Mouse (Mus musculus) forebrain, embryonic 11.5 days (tissue): ENCODE data around the gene Ccdc57. TPM values are rescaled to one million over a fixed set of nuclear protein-coding genes. Genes with fewer than 3 reads are reported as not detected.

Experiments
- ATAC-seq: fragments of 200-750 bp; cut with Nextera tagmentation; replicated peaks from 2 replicates; pipeline ENCODE4 v1.8.0; 2017; ENCODE audit warnings: moderate TSS enrichment; ENCODE audit not compliant: low FRiP score
- DNase-seq: peaks from one replicate; pipeline ENCODE4 v3.0.0-alpha.2; 2017; ENCODE audit warnings: low spot score
- H3K27ac ChIP-seq: fragments of 300-500 bp; sonication (generic); 2 replicates; pipeline ENCODE4 v1.5.1; 2014; ENCODE audit warnings: low read depth, low read length
- H3K27me3 ChIP-seq: fragments of 300-500 bp; sonication (generic); 2 replicates; pipeline ENCODE4 v1.6.1; 2014; ENCODE audit warnings: mild to moderate bottlenecking, low read length, mixed read lengths; ENCODE audit not compliant: control insufficient read depth, insufficient read depth
- H3K36me3 ChIP-seq: fragments of 300-500 bp; sonication (generic); 2 replicates; pipeline ENCODE4 v1.6.1; 2014; ENCODE audit warnings: mild to moderate bottlenecking, low read length, moderate library complexity, mixed read lengths; ENCODE audit not compliant: control insufficient read depth, insufficient read depth
- H3K4me1 ChIP-seq: fragments of 300-500 bp; sonication (generic); replicated peaks from 2 replicates; pipeline ENCODE4 v1.6.1; 2014; ENCODE audit warnings: low read length, mixed read lengths; ENCODE audit not compliant: control insufficient read depth, insufficient read depth
- H3K4me2 ChIP-seq: fragments of 300-500 bp; sonication (generic); 2 replicates; pipeline ENCODE4 v1.6.1; 2014; ENCODE audit warnings: low read depth, mild to moderate bottlenecking, low read length, moderate library complexity, mixed read lengths; ENCODE audit not compliant: severe bottlenecking
- H3K4me3 ChIP-seq: fragments of 300-500 bp; sonication (generic); 2 replicates; pipeline ENCODE4 v1.5.1; 2014; ENCODE audit warnings: low read depth, low read length
- H3K9ac ChIP-seq: fragments of 300-500 bp; sonication (generic); 2 replicates; pipeline ENCODE4 v1.6.1; 2014; ENCODE audit warnings: low read length
- H3K9me3 ChIP-seq: fragments of 300-500 bp; sonication (generic); 2 replicates; pipeline ENCODE4 v1.6.1; 2016; ENCODE audit warnings: low read length, mixed read lengths; ENCODE audit not compliant: control insufficient read depth
- WGBS: fragments of 180-500 bp; shearing (Covaris S2); extraction: QIAGEN DNeasy Blood & Tissue Kit; methylation state at CpG from one replicate; pipeline ENCODE4 v1.1.7; 2014; 5-methylcytosine and 5-hydroxymethylcytosine counted together
- polyA plus RNA-seq: library from polyadenylated mRNA; unstranded; fragments of >200 nt; fragmentation: Nextera tagmentation; extraction: Ambion mirVana; gene quantifications from 2 replicates; pipeline ENCODE4 v1.2.1, GENCODE M21; 2014

The Ccdc57 gene
- polyA plus RNA-seq, 1 experiment from 2014 or later: 7.7 TPM

GRCm38 (mm10) chr11:120825289-120825863, 107.3 kb downstream of the Ccdc57 start:
- H3K36me3 ChIP-seq: peaks cover 7% of the 10 kb centered on the region; the same call in 1 of the 2 replicates
- 50% methylated on average over 4 of the region's 4 CpGs for WGBS

GRCm38 (mm10) chr11:120824787-120825288, 107.8 kb downstream of the Ccdc57 start:
- Histone ChIP-seq H3K4me1 (peaks cover 29% of the 10 kb centered on the region), H3K27ac (peak overlapping the region; percentile 99), H3K9me3 (no peaks in the 10 kb centered on the region), H3K27me3 (no peaks in the 10 kb centered on the region), H3K9ac (peak overlapping the region; percentile 93), H3K4me2 (peak overlapping the region; percentile 98), H3K36me3 (peaks cover 12% of the 10 kb centered on the region; the same call in 1 of the 2 replicates), H3K4me3 (peak overlapping the region; percentile 87)
- DNase-seq (no peak), ATAC-seq (peak; percentile 32)
- under 1% methylated on average over 21 of the region's 21 CpGs for WGBS

More at GRCm38 (mm10) chr11:120825289-120825863, 107.3 kb downstream of the Ccdc57 start:
- H3K27me3 ChIP-seq: no peaks in the 10 kb centered on the region
- H3K27ac ChIP-seq: peak overlapping the region; percentile 99
- peak overlapping the region; percentile 98 for H3K4me2 ChIP-seq
- H3K9me3 ChIP-seq: no peaks in the 10 kb centered on the region
- peak overlapping the region; percentile 93 for H3K9ac ChIP-seq
- DNase-seq (no peak), ATAC-seq (peak; percentile 0; the same call in 1 of the 2 replicates)
- H3K4me3 ChIP-seq: peak overlapping the region; percentile 87
- H3K4me1 ChIP-seq: peaks cover 29% of the 10 kb centered on the region

- under 1% methylated on average over 102 of the region's 109 CpGs for WGBS
- Histone ChIP-seq H3K9ac (peak within 1 kb of the TSS; percentile 93), H3K27me3 (no peaks in the 10 kb centered on the region), H3K4me2 (peak within 1 kb of the TSS; percentile 98), H3K4me3 (peak within 1 kb of the TSS; percentile 87), H3K36me3 (peaks cover 19% of the 10 kb centered on the region), H3K4me1 (peaks cover 29% of the 10 kb centered on the region), H3K9me3 (no peaks in the 10 kb centered on the region), H3K27ac (peak within 1 kb of the TSS; percentile 99)
- ATAC-seq (peak; percentile 89), DNase-seq (peak; percentile 99)
Observed at GRCm38 (mm10) chr11:120823956-120824786, 108.5 kb downstream of the Ccdc57 start, which contains the start of gene Fasn. Gene Fasn (minus strand): TSS chr11:120824547.

GRCm38 (mm10) chr11:120823551-120823947, 109.1 kb downstream of the Ccdc57 start:
- Histone ChIP-seq H3K9me3 (no peaks in the 10 kb centered on the region), H3K9ac (peak overlapping the region; percentile 93), H3K4me2 (peak overlapping the region; percentile 98), H3K27ac (peak overlapping the region; percentile 99), H3K27me3 (no peaks in the 10 kb centered on the region), H3K4me1 (peaks cover 29% of the 10 kb centered on the region), H3K4me3 (peak overlapping the region; percentile 87), H3K36me3 (peaks cover 25% of the 10 kb centered on the region)
- DNase-seq (no peak), ATAC-seq (peak; percentile 63)
- WGBS: under 1% methylated on average over 40 of the region's 40 CpGs

- no peak for ATAC-seq
- WGBS: 1% methylated on average over 14 of the region's 14 CpGs
- H3K4me2 ChIP-seq: peak overlapping the region; percentile 98
- no peaks in the 10 kb centered on the region for H3K27me3 ChIP-seq
- H3K9ac ChIP-seq: peak overlapping the region; percentile 93
- H3K9me3 ChIP-seq: no peaks in the 10 kb centered on the region
- H3K4me3 ChIP-seq: peak overlapping the region; percentile 87
- H3K36me3 ChIP-seq: peaks cover 30% of the 10 kb centered on the region
- peak overlapping the region; percentile 99 for H3K27ac ChIP-seq
- H3K4me1 ChIP-seq: peaks cover 29% of the 10 kb centered on the region
- DNase-seq: no peak
Observed at GRCm38 (mm10) chr11:120822831-120823550, 109.7 kb downstream of the Ccdc57 start.

GRCm38 (mm10) chr11:120822321-120822720, 110.4 kb downstream of the Ccdc57 start:
- Histone ChIP-seq H3K4me3 (peak overlapping the region; percentile 87), H3K9me3 (no peaks in the 10 kb centered on the region), H3K36me3 (peaks cover 36% of the 10 kb centered on the region), H3K9ac (peak overlapping the region; percentile 93), H3K4me2 (peak overlapping the region; percentile 98), H3K4me1 (peaks cover 29% of the 10 kb centered on the region), H3K27me3 (no peaks in the 10 kb centered on the region), H3K27ac (no peak overlapping the region)
- 55% methylated on average over 4 of the region's 4 CpGs for WGBS
- ATAC-seq (no peak), DNase-seq (no peak)

GRCm38 (mm10) chr11:120821076-120821922, 111.4 kb downstream of the Ccdc57 start:
- no peak overlapping the region for H3K27ac ChIP-seq
- WGBS: 89% methylated on average over 14 of the region's 14 CpGs
- DNase-seq: no peak

More at GRCm38 (mm10) chr11:120821076-120821922, 111.4 kb downstream of the Ccdc57 start:
- H3K9me3 ChIP-seq: no peaks in the 10 kb centered on the region
- no peaks in the 10 kb centered on the region for H3K27me3 ChIP-seq
- peak overlapping the region; percentile 13 for H3K4me3 ChIP-seq
- no peak for ATAC-seq
- peak overlapping the region; percentile 27 for H3K9ac ChIP-seq
- H3K4me2 ChIP-seq: peak overlapping the region; percentile 98
- H3K36me3 ChIP-seq: peaks cover 45% of the 10 kb centered on the region
- peaks cover 29% of the 10 kb centered on the region for H3K4me1 ChIP-seq
